Mouse (Mus musculus) spleen, adult 18-20 months (tissue): ENCODE results near the gene Tcf7l1.
A peak's percentile ranks its signal among the peaks of the same experiment; 100 is the strongest.

ENCODE experiments used
- DNase-seq, 2 experiments: peaks; one replicate each; pipeline ENCODE4 v3.0.0; 2022; ENCODE audit warnings: mixed read lengths in 2 of 2

Gene Tcf7l1

GRCm38 (mm10) chr6:72658006-72658405 is 131.0 kb downstream of the Tcf7l1 start:
- DNase-seq: no peak

GRCm38 (mm10) chr6:72656053-72656442 is 133.0 kb downstream of the Tcf7l1 start:
- no peak for DNase-seq

- DNase-seq: peak in 1 of 2 experiments; percentile 26
These were observed 133.6 kb downstream of the Tcf7l1 start for GRCm38 (mm10) chr6:72655309-72656052.

GRCm38 (mm10) chr6:72654355-72654754 is 134.7 kb downstream of the Tcf7l1 start:
- no peak for DNase-seq

GRCm38 (mm10) chr6:72653419-72653818 is 135.6 kb downstream of the Tcf7l1 start:
- no peak for DNase-seq

GRCm38 (mm10) chr6:72650338-72650851 is 138.7 kb downstream of the Tcf7l1 start:
- no peak for DNase-seq

GRCm38 (mm10) chr6:72648002-72648595 is 141.0 kb downstream of the Tcf7l1 start:
- DNase-seq: no peak

- DNase-seq: peak in 1 of 2 experiments; percentile 61
These were observed 141.7 kb downstream of the Tcf7l1 start for GRCm38 (mm10) chr6:72647383-72647820.

GRCm38 (mm10) chr6:72645364-72645763 is 143.7 kb downstream of the Tcf7l1 start:
- DNase-seq: no peak

- no peak for DNase-seq
These were observed 144.5 kb downstream of the Tcf7l1 start for GRCm38 (mm10) chr6:72644576-72644975.

- DNase-seq: no peak
These were observed 147.7 kb downstream of the Tcf7l1 start for GRCm38 (mm10) chr6:72641218-72641954.

- DNase-seq: no peak
These were observed 152.1 kb downstream of the Tcf7l1 start for GRCm38 (mm10) chr6:72636940-72637339.

GRCm38 (mm10) chr6:72635760-72636431 is 153.2 kb downstream of the Tcf7l1 start:
- DNase-seq: peak in 1 of 2 experiments; percentile 21

- no peak for DNase-seq
These were observed 154.7 kb downstream of the Tcf7l1 start for GRCm38 (mm10) chr6:72634311-72634710.

GRCm38 (mm10) chr6:72631700-72632099 is 157.4 kb downstream of the Tcf7l1 start:
- no peak for DNase-seq

GRCm38 (mm10) chr6:72630961-72631360 is 158.1 kb downstream of the Tcf7l1 start:
- no peak for DNase-seq

- no peak for DNase-seq
These were observed 158.7 kb downstream of the Tcf7l1 start for GRCm38 (mm10) chr6:72630370-72630769.

GRCm38 (mm10) chr6:72627276-72627675 is 161.8 kb downstream of the Tcf7l1 start:
- DNase-seq: no peak

- DNase-seq: no peak
These were observed 162.7 kb downstream of the Tcf7l1 start for GRCm38 (mm10) chr6:72626391-72626790.

GRCm38 (mm10) chr6:72623661-72624402 is 165.2 kb downstream of the Tcf7l1 start:
- no peak for DNase-seq

- DNase-seq: no peak
These were observed 166.1 kb downstream of the Tcf7l1 start for GRCm38 (mm10) chr6:72622917-72623316.

- DNase-seq: no peak
These were observed 168.1 kb downstream of the Tcf7l1 start for GRCm38 (mm10) chr6:72620920-72621319.
